Mouse (Mus musculus): ENCODE results near the gene Cbx5. TPM values are rescaled to one million over a fixed set of nuclear protein-coding genes. Genes with fewer than 3 reads are reported as not detected.
A peak's percentile ranks its signal among the peaks of the same experiment; 100 is the strongest.

The Cbx5 gene
- polyA plus RNA-seq, 1 experiment from 2014 or later, result 91.8 TPM

DNA sequence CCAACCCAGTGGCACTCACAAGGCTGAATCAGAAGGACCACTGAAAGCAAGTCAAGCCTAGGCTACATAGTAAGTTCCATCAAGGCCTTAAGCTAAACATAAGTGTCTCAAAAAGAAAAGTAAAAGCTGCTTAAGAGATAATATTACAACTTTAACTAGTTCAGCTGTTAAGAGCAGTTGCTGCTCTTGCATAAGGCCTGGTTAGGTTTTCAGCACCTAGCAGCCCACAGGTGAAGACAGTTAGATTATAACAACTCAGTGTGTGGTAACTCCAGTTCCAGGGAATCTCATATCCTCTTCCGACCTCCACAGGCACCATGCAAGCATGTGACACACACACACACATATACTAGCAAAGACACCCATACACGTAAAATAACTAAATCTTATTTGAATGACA, 12.0 kb downstream of the Cbx5 start:
- 70% methylated on average over 2 of the region's 2 CpGs for WGBS
- Histone ChIP-seq H3K27ac (ENCODE audit: low read length) (peak overlapping the region; percentile 29; the same call in 1 of the 2 replicates), H3K4me3 (replicated peaks; ENCODE audit: low read length) (no peak overlapping the region), H3K27me3 (ENCODE audit: control insufficient read depth, insufficient read depth, low read length) (no peaks in the 10 kb centered on the region), H3K9me3 (replicated peaks; ENCODE audit: control insufficient read depth, low read length) (no peaks in the 10 kb centered on the region), H3K36me3 (ENCODE audit: control insufficient read depth, insufficient read depth, low read length) (no peaks in the 10 kb centered on the region), H3K4me1 (ENCODE audit: control insufficient read depth, insufficient read depth, low read length) (peaks cover 12% of the 10 kb centered on the region), H3K4me2 (ENCODE audit: low read depth, low read length) (no peak overlapping the region), H3K9ac (ENCODE audit: low read length) (no peak overlapping the region)
- no peak for ATAC-seq (ENCODE audit: insufficient read depth, low FRiP score)

DNA sequence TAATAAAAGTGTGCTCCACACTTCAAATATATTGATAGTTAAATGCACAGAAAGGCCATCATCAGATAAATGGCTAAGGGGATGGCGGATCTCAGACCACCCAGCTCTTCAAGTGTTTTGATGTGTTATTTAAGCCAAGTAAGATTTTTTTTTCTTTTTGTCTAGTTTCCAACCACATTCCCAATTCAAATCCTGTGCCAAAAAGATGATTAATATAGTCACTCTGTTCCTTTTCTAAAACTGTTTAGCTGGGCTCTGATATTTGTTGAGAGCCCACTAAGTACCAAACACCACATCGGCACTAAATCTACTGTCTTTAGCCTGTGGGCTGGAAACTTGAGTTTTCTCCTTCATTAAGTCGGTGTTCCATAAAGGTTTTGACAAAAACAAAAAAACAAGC, 12.6 kb downstream of the Cbx5 start:
- peak overlapping the region; percentile 29; the same call in 1 of the 2 replicates for H3K27ac ChIP-seq (ENCODE audit: low read length)

DNA sequence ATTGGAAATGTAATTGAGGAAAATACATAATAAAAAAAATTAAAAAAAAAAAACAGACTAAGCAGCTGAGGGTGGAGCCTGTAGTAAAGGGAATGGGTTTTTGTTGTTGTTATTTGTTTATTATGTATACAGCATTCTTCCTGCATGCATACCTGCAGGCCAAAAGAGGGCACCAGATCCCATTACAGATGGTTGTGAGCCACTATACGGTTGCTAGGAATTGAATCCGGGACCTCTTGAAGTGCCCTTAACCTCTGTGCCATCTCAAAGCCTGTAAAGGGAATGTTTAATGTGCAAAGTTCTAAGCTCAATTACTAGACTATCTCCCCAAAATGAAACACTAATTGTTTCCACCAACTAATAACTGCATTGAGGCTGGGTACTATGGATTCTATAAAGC, 15.5 kb downstream of the Cbx5 start:
- Histone ChIP-seq H3K27ac (ENCODE audit: low read length) (no peak overlapping the region), H3K9ac (ENCODE audit: low read length) (no peak overlapping the region), H3K27me3 (ENCODE audit: control insufficient read depth, insufficient read depth, low read length) (no peaks in the 10 kb centered on the region), H3K4me3 (replicated peaks; ENCODE audit: low read length) (no peak overlapping the region), H3K4me1 (ENCODE audit: control insufficient read depth, insufficient read depth, low read length) (peaks cover 24% of the 10 kb centered on the region), H3K36me3 (ENCODE audit: control insufficient read depth, insufficient read depth, low read length) (no peaks in the 10 kb centered on the region), H3K9me3 (replicated peaks; ENCODE audit: control insufficient read depth, low read length) (no peaks in the 10 kb centered on the region), H3K4me2 (ENCODE audit: low read depth, low read length) (no peak overlapping the region)
- ATAC-seq (ENCODE audit: insufficient read depth, low FRiP score), result no peak
- WGBS, result 92% methylated on average over 2 of the region's 2 CpGs

More for the DNA sequence above, 12.6 kb downstream of the Cbx5 start:
- H3K4me1 ChIP-seq (ENCODE audit: control insufficient read depth, insufficient read depth, low read length), result peaks cover 12% of the 10 kb centered on the region
- 0 out of 2 replicates have a peak overlapping the region, but pooled peaks have one; percentile 9 for H3K4me2 ChIP-seq (ENCODE audit: low read depth, low read length)
- no peak for ATAC-seq (ENCODE audit: insufficient read depth, low FRiP score)
- H3K36me3 ChIP-seq (ENCODE audit: control insufficient read depth, insufficient read depth, low read length), result no peaks in the 10 kb centered on the region
- H3K9me3 ChIP-seq (replicated peaks; ENCODE audit: control insufficient read depth, low read length), result no peaks in the 10 kb centered on the region
- no peaks in the 10 kb centered on the region for H3K27me3 ChIP-seq (ENCODE audit: control insufficient read depth, insufficient read depth, low read length)
- WGBS, result 53% methylated on average over 3 of the region's 3 CpGs
- no peak overlapping the region for H3K9ac ChIP-seq (ENCODE audit: low read length)
- H3K4me3 ChIP-seq (replicated peaks; ENCODE audit: low read length), result no peak overlapping the region

DNA sequence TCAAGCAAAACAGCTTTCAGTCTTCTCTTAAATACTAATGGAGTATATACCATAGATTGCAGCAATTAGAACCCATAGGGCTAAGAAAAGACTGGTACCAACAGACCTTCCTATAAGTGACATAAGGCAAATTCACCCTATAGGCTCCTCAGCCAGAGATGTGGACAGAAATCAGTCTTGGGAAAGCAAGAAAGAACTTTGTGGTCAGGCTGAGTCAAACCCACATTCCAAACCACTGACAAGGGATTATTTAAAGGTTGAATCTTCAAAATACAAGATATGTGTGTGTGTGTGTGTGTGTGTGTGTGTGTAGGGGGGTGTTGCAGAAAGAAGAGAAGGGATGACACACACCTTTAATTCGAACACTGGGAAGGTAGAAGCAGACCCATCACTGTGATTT, 18.2 kb downstream of the Cbx5 start:
- no peaks in the 10 kb centered on the region for H3K36me3 ChIP-seq (ENCODE audit: control insufficient read depth, insufficient read depth, low read length)
- WGBS, result 83% methylated on average over 1 of the region's 1 CpGs
- no peak overlapping the region for H3K9ac ChIP-seq (ENCODE audit: low read length)
- ATAC-seq (ENCODE audit: insufficient read depth, low FRiP score), result no peak
- H3K27ac ChIP-seq (ENCODE audit: low read length), result no peak overlapping the region; the same call in 1 of the 2 replicates
- no peaks in the 10 kb centered on the region for H3K9me3 ChIP-seq (replicated peaks; ENCODE audit: control insufficient read depth, low read length)
- no peak overlapping the region for H3K4me2 ChIP-seq (ENCODE audit: low read depth, low read length)
- no peak overlapping the region for H3K4me3 ChIP-seq (replicated peaks; ENCODE audit: low read length)
- H3K27me3 ChIP-seq (ENCODE audit: control insufficient read depth, insufficient read depth, low read length), result no peaks in the 10 kb centered on the region
- peaks cover 17% of the 10 kb centered on the region for H3K4me1 ChIP-seq (ENCODE audit: control insufficient read depth, insufficient read depth, low read length)

DNA sequence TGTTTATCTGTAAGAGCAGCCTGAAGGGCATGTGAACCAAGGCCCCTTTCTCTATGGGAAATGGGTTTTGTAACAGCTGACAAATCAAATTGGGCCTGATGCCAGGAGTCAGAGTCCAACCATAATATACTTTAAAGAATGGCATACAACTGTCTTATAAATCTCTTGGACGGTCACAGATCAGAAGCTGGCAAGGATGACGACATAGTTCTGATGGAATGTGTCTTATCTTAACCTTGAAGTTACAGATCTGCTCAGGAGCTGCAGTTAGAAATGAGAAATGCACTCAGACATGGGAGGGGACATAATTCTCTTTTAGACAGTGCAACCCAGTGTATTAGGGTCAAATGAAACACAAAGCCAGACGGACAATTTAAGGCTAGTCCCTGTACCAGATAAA, 18.8 kb downstream of the Cbx5 start:
- H3K27ac ChIP-seq (ENCODE audit: low read length), result no peak overlapping the region; the same call in 1 of the 2 replicates
- H3K4me2 ChIP-seq (ENCODE audit: low read depth, low read length), result no peak overlapping the region
- H3K27me3 ChIP-seq (ENCODE audit: control insufficient read depth, insufficient read depth, low read length), result no peaks in the 10 kb centered on the region
- 0 out of 2 replicates have a peak, but pooled peaks have one; percentile 50 for ATAC-seq (ENCODE audit: insufficient read depth, low FRiP score)
- H3K4me1 ChIP-seq (ENCODE audit: control insufficient read depth, insufficient read depth, low read length), result peaks cover 22% of the 10 kb centered on the region
- H3K9me3 ChIP-seq (replicated peaks; ENCODE audit: control insufficient read depth, low read length), result no peaks in the 10 kb centered on the region
- no peak overlapping the region for H3K4me3 ChIP-seq (replicated peaks; ENCODE audit: low read length)
- no peak overlapping the region for H3K9ac ChIP-seq (ENCODE audit: low read length)
- H3K36me3 ChIP-seq (ENCODE audit: control insufficient read depth, insufficient read depth, low read length), result no peaks in the 10 kb centered on the region
- 21% methylated on average over 3 of the region's 3 CpGs for WGBS

DNA sequence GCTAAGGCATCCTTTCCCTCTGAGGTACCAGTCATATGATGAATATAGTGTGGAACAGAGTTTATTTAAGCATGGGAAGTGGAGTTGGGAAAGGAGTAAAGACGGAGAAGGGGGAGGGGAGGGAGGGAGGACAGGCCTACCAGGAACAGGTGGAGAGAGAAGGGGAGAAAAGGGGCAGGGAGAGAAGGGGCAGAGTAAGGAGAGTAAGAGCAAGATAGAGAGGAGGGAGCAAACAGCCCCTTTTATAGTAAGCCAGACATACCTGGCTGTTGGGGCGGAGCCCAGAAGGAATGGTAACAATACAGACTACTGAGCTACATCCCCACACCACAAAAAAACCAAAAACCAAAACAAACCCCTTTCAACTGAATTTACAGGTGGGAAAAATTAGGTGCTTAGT, 23.6 kb downstream of the Cbx5 start:
- peaks cover 16% of the 10 kb centered on the region; the same call in 1 of the 2 replicates for H3K36me3 ChIP-seq (ENCODE audit: control insufficient read depth, insufficient read depth, low read length)
- no peaks in the 10 kb centered on the region for H3K27me3 ChIP-seq (ENCODE audit: control insufficient read depth, insufficient read depth, low read length)
- H3K27ac ChIP-seq (ENCODE audit: low read length), result peak overlapping the region; percentile 93
- WGBS, result 33% methylated on average over 2 of the region's 2 CpGs
- ATAC-seq (ENCODE audit: insufficient read depth, low FRiP score), result no peak
- H3K9me3 ChIP-seq (replicated peaks; ENCODE audit: control insufficient read depth, low read length), result no peaks in the 10 kb centered on the region
- H3K4me1 ChIP-seq (ENCODE audit: control insufficient read depth, insufficient read depth, low read length), result peaks cover 24% of the 10 kb centered on the region
- no peak overlapping the region for H3K9ac ChIP-seq (ENCODE audit: low read length)
- H3K4me3 ChIP-seq (replicated peaks; ENCODE audit: low read length), result 0 out of 2 replicates have a peak overlapping the region, but pooled peaks have one; percentile 47
- H3K4me2 ChIP-seq (ENCODE audit: low read depth, low read length), result peak overlapping the region; percentile 71

DNA sequence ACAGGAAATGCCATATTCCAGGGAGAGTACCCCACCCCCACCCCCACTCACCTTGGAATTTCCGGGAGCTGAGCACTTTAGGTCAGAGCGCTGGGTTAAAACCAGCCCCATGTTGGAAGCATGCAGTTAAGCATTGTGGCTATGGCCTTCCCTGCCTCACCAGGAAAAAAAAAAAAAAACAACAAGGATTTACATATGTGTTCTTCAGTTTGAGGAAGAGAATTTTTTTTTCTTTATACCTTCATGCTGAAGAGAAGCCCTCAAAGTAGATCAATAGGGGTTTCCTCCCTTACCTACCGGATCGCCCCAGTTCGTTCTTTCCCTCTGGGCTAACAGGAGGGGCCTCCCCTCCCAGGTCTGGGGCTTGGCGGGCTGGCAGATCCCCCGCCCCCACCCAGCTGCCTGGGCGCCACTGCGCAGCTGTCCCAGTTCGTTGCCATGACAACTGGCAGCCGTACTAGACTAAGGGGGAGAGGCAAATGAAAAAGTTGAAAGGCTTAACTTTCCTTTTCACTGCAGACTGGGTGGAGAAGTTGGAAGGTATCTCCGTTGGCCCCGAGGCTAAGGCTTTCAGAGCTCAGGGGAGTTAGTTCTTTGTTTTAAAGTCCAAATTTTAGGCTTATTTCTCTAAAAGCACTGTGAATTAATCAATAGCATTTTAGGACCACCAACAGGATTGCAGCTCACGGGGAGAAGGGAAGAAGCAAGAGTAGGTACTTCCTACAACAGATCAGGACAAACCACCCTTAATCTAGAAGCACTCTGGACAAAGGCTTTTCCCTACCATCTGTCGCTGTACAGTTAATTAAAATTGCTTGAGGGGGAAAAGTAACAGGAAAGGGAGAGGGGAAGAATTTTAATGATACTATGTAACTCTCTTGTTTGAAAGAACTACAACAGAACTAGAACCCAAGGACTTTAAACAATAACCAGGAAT, 24.4 kb downstream of the Cbx5 start:
- Histone ChIP-seq H3K4me1 (ENCODE audit: control insufficient read depth, insufficient read depth, low read length) (peaks cover 17% of the 10 kb centered on the region), H3K9me3 (replicated peaks; ENCODE audit: control insufficient read depth, low read length) (no peaks in the 10 kb centered on the region), H3K36me3 (ENCODE audit: control insufficient read depth, insufficient read depth, low read length) (peaks cover 16% of the 10 kb centered on the region; the same call in 1 of the 2 replicates), H3K4me3 (replicated peaks; ENCODE audit: low read length) (peak overlapping the region; percentile 47), H3K27me3 (ENCODE audit: control insufficient read depth, insufficient read depth, low read length) (no peaks in the 10 kb centered on the region), H3K27ac (ENCODE audit: low read length) (peak overlapping the region; percentile 93), H3K4me2 (ENCODE audit: low read depth, low read length) (peak overlapping the region; percentile 71), H3K9ac (ENCODE audit: low read length) (peak overlapping the region; percentile 59)
- under 1% methylated on average over 15 of the region's 15 CpGs for WGBS
- ATAC-seq (ENCODE audit: insufficient read depth, low FRiP score), result peak; percentile 96

DNA sequence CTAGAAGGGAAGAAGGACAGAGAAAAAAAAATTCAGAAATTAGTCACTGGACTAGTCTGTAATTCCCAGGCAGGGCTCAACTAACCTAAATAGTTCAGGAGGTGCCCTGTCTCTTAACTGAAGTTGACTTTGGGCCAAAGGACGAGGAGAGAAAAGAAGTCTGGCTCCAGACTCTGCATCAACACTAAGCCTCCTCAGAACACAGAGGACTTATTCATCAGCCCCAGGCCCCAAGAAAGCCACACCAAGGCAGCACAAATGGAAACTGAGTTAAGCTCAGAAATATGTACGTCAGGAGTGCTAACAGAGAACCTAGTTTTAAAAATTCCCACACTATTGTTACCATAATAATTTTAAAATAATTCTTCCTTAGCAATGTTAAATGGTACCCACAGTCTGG, 25.5 kb downstream of the Cbx5 start:
- H3K4me2 ChIP-seq (ENCODE audit: low read depth, low read length), result peak overlapping the region; percentile 43
- no peak for ATAC-seq (ENCODE audit: insufficient read depth, low FRiP score)
- H3K4me3 ChIP-seq (replicated peaks; ENCODE audit: low read length), result peak overlapping the region; percentile 27
- H3K27ac ChIP-seq (ENCODE audit: low read length), result peak overlapping the region; percentile 70
- H3K4me1 ChIP-seq (ENCODE audit: control insufficient read depth, insufficient read depth, low read length), result peaks cover 14% of the 10 kb centered on the region; the same call in 1 of the 2 replicates
- 39% methylated on average over 2 of the region's 2 CpGs for WGBS
- H3K27me3 ChIP-seq (ENCODE audit: control insufficient read depth, insufficient read depth, low read length), result no peaks in the 10 kb centered on the region
- H3K9ac ChIP-seq (ENCODE audit: low read length), result peak overlapping the region; percentile 36; the same call in 1 of the 2 replicates
- H3K9me3 ChIP-seq (replicated peaks; ENCODE audit: control insufficient read depth, low read length), result no peaks in the 10 kb centered on the region
- peaks cover 16% of the 10 kb centered on the region; the same call in 1 of the 2 replicates for H3K36me3 ChIP-seq (ENCODE audit: control insufficient read depth, insufficient read depth, low read length)

DNA sequence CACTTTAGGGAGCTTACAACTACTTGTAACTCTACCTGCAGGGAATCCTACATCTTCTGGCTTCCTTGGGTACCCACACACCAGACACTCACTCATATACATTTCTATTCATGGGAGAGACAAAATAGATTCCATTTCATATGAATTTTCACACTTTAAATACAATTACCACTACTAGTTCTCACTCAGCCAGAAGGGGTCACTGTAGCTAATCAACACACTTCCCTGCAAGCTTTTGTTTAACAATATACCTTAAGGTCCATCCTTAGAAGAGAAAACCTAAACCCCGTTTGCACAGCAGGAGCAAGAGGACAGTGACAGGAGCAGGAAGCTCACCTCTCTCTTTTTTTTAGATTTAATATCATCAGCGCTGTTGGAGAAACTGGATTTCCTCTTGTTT, 34.5 kb downstream of the Cbx5 start:
- Histone ChIP-seq H3K4me3 (replicated peaks; ENCODE audit: low read length) (no peak overlapping the region), H3K9me3 (replicated peaks; ENCODE audit: control insufficient read depth, low read length) (no peaks in the 10 kb centered on the region), H3K9ac (ENCODE audit: low read length) (no peak overlapping the region), H3K4me2 (ENCODE audit: low read depth, low read length) (no peak overlapping the region), H3K4me1 (ENCODE audit: control insufficient read depth, insufficient read depth, low read length) (peaks cover 3% of the 10 kb centered on the region; the same call in 1 of the 2 replicates), H3K36me3 (ENCODE audit: control insufficient read depth, insufficient read depth, low read length) (peaks cover 8% of the 10 kb centered on the region; the same call in 1 of the 2 replicates), H3K27me3 (ENCODE audit: control insufficient read depth, insufficient read depth, low read length) (no peaks in the 10 kb centered on the region), H3K27ac (ENCODE audit: low read length) (no peak overlapping the region)
- 49% methylated on average over 2 of the region's 2 CpGs for WGBS
- ATAC-seq (ENCODE audit: insufficient read depth, low FRiP score), result no peak
